Mouse (Mus musculus): Measurements from ENCODE around the gene Mcm10.
"Not testable (repeated sequence)": the region's sequence is repeated elsewhere in the genome, so short reads cannot be mapped to it uniquely, and the experiment has no call there.

The Mcm10 gene

DNA sequence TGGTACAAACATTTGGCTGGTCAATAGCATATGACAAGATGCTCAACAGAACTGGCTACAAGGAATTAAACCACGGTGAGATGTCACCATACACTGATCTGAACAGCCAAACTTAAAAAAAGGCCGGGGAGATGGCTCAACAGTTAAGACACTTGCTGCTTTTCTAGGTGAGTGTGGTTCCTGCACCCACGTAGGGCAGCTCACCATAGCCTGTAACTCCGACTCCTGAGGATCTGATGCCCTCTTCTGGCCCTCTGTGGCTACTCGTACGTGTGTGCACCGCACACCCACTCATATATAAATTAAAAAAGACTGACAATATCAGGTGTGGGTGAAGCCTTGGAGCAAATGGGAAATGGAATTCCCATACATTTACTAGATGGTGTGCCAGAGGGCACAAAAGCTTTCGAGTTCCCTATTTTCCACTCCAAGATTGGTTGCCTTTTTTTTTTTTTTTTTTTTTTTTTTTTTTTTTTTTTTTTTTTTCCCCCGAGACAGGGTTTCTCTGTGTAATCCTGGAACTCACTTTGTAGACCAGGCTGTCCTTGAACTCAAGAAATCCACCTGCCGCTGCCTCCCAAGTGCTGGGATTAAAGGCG, 23.7 kb downstream of the Mcm10 start:
- DNase-seq (ENCODE audit: extremely low read depth, insufficient read length, low spot score) = no peak

GRCm38 (mm10) chr2:4987388-4988180, 25.0 kb downstream of the Mcm10 start:
- no peak for DNase-seq (ENCODE audit: extremely low read depth, insufficient read length, low spot score)

DNA sequence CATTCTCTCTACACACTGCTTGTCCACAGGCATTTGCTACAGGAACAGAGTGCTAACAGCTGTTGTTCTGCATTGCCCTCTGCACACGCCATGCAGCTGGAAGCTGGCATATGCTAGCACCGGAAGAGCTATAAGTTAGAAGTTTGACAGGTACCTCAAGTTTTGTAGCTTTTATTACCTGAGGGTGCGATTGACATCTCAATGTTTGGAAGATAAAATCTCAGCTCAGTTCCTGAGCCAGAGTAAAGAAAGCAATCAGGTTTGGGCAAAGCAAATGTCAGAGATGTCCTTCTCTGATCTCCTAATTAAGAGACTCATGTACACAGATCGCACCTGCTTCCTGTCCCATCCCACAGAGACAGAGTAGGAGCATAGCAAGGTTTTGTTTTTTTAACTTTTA, 25.8 kb downstream of the Mcm10 start:
- no peak for DNase-seq (ENCODE audit: extremely low read depth, insufficient read length, low spot score)

DNA sequence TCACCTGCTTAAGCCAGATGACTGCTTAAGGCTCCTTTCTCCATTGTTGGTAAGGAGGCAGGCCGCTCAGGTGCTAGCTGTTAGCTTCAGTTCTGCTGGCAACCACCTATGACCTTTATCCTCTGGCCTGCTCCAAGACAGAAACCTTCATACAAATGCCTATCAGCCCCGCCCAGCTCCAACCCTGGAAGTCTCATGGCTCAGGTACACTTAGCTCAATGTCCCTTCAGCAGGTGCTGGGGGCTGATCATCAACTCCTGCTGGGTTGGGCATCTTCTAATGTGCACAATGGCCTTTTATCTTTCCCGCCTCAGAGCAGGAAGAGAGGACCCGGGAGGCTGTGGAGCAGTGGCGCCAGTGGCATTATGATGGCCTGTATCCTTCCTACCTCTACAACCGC, 27.6 kb downstream of the Mcm10 start:
- DNase-seq (ENCODE audit: extremely low read depth, insufficient read length, low spot score) = no peak

DNA sequence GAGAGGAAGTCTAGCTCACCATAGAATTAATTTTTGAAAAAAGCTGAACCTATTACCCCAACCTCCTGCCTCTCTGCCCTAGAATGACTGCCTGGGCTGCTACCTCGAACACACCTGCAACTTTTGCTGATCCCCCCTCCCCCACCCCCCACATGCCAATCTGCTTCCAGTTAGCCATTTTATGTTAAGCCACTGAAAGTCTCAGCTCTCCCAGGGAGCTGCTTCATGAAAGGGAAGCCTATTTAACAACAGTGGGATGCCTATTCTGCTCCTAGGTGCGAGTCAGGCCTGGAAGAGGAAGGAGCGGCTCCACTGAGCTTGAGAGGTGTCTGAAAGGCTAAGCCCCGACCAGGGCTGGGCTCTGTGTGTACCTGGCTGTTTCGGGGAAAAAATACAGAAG, 28.6 kb downstream of the Mcm10 start:
- DNase-seq (ENCODE audit: extremely low read depth, insufficient read length, low spot score) = no peak

DNA sequence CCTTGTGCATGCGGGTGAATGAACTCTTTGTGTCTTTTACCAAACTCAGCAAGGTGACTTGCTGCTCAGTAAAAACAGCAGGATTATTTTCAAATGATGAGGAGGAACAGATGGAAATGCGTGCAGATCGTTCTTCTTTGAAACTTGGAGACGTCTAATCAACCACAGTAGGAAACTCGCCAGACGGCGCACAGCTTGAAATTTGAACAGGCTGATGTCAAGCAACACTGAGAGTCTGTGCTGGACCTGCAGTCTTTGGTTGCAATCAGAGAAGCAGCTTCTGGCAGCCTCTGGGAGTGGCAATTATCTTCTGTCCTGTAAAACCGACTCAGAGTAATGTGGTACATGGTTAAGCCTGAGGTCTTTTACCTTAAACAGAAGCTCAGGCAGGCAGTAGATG, 34.5 kb downstream of the Mcm10 start:
- DNase-seq (ENCODE audit: extremely low read depth, insufficient read length, low spot score) = no peak

DNA sequence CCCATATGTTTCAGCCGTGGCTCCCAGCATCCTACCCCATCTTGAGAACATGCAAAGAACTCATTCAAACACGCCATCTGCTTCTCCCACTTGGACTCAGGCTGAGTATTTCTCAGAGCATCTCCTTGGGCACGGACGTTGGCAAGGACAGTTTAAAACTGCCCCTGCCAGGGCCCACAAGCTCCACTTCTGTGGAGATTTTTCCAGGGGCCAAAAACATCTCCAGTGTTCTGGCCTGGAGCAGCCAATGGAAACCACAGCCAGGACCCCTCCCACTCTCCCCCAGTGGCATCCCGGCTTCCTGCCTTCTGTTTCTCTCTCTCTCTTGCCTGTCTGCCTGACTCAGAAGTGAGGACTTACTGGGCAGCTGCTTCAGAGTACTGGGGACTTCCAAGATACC, 36.8 kb downstream of the Mcm10 start, which contains the start of gene Ucma:
Gene Ucma, plus strand, starts transcription at position 316 of the 400 bp plus-strand sequence.
- no peak for DNase-seq (ENCODE audit: extremely low read depth, insufficient read length, low spot score)

DNA sequence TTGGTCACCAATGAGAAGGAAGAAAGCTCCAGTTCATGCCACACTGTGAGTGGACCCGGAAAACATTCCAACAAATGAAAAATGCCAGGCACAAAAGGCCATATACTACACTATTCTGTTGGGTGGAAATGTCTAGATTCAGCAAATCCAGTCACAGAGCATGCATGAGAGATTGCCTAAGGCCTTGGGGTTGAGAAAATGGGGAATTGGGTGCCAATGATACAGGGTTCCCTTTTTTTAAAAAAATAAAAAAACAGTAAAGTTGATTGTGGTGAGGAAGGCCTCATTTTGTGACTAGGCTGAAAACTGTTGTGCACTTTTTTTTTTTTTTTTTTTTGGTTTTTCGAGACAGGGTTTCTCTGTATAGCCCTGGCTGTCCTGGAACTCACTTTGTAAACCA, 43.5 kb downstream of the Mcm10 start:
- DNase-seq (ENCODE audit: extremely low read depth, insufficient read length, low spot score) = no peak

DNA sequence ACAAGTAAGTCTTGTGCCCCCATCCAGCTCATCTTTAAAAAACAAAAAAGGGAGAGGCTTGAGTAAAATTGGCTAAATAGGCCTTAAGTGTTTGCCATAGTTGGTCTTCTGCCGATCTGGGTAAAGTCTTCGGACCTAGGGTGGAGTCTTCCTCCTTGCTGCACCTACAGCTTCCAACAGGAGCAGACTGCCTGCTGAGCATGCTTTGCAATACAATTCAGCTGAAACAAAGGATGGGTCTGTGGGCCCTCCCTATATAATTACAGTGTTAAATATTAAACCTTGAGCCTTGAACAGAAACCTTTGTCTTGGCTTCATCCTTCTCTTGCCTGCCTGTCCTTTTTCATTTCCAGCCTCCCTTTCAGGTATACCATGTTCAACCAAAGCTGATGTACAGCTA, 44.8 kb downstream of the Mcm10 start:
- no peak for DNase-seq (ENCODE audit: extremely low read depth, insufficient read length, low spot score)

- no peak for DNase-seq (ENCODE audit: extremely low read depth, insufficient read length, low spot score)
Measured at GRCm38 (mm10) chr2:4958039-4958438, 54.6 kb downstream of the Mcm10 start.

- DNase-seq (ENCODE audit: extremely low read depth, insufficient read length, low spot score) = no peak
Measured at GRCm38 (mm10) chr2:4954216-4954760, 58.3 kb downstream of the Mcm10 start.

- no peak for DNase-seq (ENCODE audit: extremely low read depth, insufficient read length, low spot score)
Measured at GRCm38 (mm10) chr2:4950986-4951385, 61.6 kb downstream of the Mcm10 start.

DNA sequence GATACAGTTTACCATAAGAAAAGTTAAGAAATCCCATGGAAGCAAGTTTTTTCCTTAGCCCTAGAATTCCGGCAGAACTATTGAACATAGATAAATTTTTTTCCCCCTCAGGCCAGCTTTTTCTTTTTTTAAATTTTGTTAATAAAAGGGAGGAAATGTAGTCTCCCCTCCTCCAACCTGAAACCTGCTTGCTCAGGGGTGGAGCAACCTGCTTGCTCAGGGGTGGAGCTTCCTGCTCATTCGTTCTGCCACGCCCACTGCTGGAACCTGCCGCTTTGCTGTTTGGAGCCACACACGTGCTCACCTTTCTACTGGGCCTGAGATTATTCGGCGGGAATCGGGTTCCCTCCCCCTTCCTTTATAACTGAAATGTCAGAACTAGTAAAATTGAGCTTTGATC, 62.9 kb downstream of the Mcm10 start:
- DNase-seq (ENCODE audit: extremely low read depth, insufficient read length, low spot score) = not testable (repeated sequence)

DNA sequence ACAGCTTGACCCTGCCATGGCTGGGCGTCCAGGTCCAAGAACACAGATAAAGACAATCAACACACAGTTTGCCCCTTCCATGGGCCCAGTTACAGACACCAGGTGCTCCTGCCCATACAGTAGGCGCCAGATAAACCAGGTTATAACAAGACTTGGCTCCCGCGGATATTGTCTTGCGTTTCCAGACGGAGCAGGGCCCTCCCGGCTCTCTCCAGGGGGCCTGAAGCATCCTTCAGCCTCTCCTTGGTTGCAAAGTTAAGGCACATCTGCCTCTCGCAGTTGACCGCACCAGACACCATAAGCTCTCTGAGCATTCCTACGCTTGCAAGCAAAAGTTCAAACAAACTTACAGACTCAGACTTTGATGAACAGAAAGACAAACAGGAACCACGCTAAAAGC, 71.7 kb downstream of the Mcm10 start:
- no peak for DNase-seq (ENCODE audit: extremely low read depth, insufficient read length, low spot score)
